Mouse (Mus musculus): ENCODE measurements at regions not wholly inside any gene's neighbourhood (a gene's known extent, or its start where the extent isn't known, plus 50 kb on each side); places are given as distances from the start of the nearest gene placed in this dataset.

DNA sequence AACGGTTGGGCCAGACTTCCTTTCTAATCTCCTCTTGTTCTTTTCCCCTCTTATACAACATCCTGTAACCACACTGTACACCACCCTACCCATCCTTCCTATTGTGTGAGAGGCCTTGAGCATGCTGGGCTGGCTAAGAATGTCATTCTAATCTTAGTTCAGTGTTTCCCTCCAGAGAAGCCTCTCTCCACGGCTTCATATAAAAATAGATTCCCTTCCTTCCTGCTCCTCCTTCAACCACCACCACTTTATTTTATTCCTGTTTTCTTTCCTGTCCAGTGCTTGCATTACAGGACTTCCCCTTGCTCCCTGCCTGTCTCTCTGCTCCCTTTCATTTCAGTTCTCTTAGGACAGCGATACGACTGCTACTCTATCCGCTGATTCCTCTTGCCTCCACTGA, 109.5 kb downstream of the Tmem38b start:
- TF ChIP-seq POLR2A (IDR thresholded peaks at IDR 0.05; ENCODE audit: extremely low read depth, insufficient read depth, low read length) (no peak), CTCF (IDR thresholded peaks at IDR 0.05; ENCODE audit: low read depth, low read length) (no peak)
